Mouse (Mus musculus) hematopoietic stem cell, adult 5-6 weeks (primary cell): ENCODE data around the gene Pnpo. TPM values are rescaled to one million over a fixed set of nuclear protein-coding genes. Genes with fewer than 3 reads are reported as not detected.

Experiments used
- ATAC-seq, 2 experiments: fragments of 125-278 bp in 1 of 2; replicated peaks in 1 of 2; 2 replicates each; pipeline ENCODE4 v1.8.0; 2016 to 2017; ENCODE audit warnings: inconsistent platforms in 2 of 2, mild to moderate bottlenecking in 2 of 2, moderate number of reproducible peaks in 2 of 2, low read depth in 1 of 2, moderate TSS enrichment in 1 of 2; ENCODE audit not compliant: low FRiP score in 2 of 2, poor library complexity in 2 of 2, severe bottlenecking in 2 of 2, insufficient read depth in 1 of 2, low TSS enrichment in 1 of 2
- total RNA-seq: library from RNA; stranded (forward); fragments of 172-1452, 232-1000 nt; gene quantifications from 2 replicates; pipeline ENCODE4 v1.2.3, GENCODE M21; 2017

Gene Pnpo
- 32.5 and 32.6 TPM in 2 replicates for total RNA-seq

GRCm38 (mm10) chr11:96943746-96944304 lies at the start of gene Pnpo:
Gene Pnpo (minus strand): TSS chr11:96943986.
- ATAC-seq, result peak; percentile 95

DNA sequence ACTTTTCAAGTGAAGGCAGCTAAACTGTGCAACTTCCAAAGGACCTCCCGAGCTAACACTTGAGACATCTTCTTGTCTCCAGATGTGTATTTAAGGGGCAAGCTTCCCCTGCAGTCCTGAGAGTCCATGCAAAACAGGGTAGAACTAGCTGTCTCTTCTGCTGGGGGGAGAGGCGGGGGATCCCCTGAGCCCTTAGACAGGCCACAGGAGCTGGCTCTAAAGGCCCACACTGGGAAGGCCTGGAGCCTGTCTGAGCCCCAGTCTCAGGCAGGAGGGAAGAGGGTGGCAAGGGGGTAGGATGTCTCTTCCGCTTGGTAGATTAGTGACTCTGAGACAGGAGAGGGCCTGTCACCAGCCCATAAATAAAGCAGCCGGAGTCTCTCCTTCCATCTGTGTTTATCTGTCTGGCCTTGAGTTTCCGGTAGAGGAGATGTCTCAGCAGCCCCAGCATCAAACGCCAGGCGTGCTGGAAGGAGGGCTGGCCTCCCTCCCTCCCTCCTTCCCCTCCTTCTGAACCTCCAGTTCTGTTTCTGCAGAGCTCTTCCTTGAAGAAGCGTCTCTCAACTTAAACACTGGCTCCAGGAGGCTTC lies 49.0 kb upstream of the Pnpo start:
- ATAC-seq, result peak in 1 of 2 experiments; percentile 13; a peak in 1 of 4 replicates

GRCm38 (mm10) chr11:96991501-96991900 lies 47.7 kb upstream of the Pnpo start:
- no peak for ATAC-seq

DNA sequence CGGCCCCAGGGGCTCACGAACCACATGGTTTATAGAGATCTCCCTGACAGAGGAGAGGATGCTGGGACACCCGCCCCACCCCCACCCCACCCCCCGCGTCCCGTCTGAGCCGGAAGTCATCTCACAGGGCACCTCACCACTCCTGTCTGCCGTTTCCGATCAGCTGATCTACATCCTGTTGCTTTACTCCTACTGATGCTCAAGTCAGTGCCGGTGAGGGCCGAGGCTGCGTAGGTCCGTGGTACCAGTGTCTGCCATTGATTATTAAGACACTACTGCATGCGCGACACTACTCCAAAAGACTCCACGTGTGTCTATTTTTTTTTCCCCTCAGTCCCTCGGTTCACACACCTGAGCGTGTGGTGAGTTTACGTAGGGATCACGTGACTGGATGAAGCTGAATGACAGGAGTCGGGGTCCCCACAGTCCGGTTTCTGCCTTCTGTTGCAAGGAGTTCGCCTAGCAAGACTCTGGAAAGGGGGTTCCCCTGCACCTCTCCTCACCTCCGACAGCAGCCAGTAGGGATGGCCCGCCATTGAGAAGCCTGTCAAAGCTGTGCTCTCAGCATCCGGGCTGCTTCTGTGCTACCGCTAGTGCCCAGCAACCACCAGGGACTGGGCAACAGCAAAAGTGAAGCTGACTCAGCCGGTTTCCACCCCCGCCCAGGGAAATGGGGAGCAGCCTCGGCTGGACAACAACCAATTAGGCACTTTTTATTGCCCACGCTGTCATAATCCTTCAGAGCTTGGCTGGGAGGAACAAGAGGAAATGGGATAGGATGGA lies 44.3 kb upstream of the Pnpo start:
- ATAC-seq, result peak; percentile 72

GRCm38 (mm10) chr11:96986463-96986862 lies 42.7 kb upstream of the Pnpo start:
- ATAC-seq, result no peak

DNA sequence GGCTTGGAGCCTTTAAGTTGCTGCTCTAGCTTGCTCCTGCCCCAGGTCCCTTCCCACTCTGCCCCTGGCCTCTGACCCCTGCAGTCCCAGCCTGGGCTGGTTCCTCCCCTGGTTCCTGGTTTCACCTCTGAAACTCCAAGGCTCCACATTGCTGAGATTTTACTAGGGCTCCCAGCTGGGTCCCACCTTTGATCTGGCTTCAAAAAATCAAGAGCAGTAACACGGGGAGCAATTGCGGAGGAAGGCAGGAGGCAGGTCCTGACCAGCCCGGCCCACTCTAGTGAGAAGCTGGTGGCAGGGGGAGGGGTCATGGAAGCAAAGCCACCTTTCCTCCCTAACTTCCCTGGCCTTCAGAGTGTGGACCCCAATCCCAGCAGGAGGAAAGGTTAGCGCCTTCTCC lies 41.1 kb upstream of the Pnpo start:
- no peak for ATAC-seq

- ATAC-seq, result no peak
These were observed 39.1 kb upstream of the Pnpo start, which contains the start of gene Sp2 for GRCm38 (mm10) chr11:96982859-96983258. Gene Sp2 (minus strand): TSS chr11:96982959.

GRCm38 (mm10) chr11:96982355-96982754 lies 38.6 kb upstream of the Pnpo start:
- peak; percentile 47 to 54 for ATAC-seq

GRCm38 (mm10) chr11:96981461-96981860 lies 37.7 kb upstream of the Pnpo start:
- ATAC-seq, result no peak

DNA sequence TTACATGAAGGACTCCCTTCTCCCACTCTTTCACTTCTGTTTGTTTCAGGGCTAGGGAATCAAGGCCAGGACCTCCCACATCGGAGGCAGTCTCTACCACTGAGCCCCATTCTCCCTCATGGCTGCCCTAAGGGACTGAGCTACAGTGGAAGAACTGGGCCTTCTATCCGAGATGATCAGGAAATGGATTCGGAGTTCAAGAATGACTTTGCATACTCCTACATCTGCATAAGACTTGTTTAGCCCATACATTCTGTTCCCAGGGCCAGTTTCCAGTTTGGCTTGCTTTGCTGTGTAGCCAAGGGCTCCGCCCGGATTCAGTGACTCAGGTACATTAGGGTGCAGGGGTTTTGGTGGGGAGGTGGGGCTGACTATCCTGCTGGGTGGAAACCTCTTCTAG lies 36.2 kb upstream of the Pnpo start:
- no peak for ATAC-seq

DNA sequence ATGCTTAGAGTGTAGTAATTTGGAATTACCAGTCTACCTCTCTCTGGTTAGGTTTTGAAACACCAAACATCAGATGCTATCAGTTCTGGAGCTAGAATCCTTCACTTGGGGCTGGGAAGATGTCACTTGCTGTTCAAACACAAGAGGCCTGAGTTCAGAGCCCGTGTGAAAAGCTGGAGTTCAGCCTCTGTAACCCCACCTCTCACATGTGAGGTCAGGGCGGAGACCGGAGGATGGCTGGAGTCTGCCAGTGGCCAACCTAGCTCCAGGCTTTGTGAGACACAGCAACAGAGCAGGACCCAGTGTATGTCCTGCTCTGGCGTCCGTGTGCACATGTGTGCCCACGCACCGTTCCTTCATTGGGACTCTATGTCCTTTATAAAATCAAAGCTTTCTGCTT lies 35.5 kb upstream of the Pnpo start:
- ATAC-seq, result no peak

DNA sequence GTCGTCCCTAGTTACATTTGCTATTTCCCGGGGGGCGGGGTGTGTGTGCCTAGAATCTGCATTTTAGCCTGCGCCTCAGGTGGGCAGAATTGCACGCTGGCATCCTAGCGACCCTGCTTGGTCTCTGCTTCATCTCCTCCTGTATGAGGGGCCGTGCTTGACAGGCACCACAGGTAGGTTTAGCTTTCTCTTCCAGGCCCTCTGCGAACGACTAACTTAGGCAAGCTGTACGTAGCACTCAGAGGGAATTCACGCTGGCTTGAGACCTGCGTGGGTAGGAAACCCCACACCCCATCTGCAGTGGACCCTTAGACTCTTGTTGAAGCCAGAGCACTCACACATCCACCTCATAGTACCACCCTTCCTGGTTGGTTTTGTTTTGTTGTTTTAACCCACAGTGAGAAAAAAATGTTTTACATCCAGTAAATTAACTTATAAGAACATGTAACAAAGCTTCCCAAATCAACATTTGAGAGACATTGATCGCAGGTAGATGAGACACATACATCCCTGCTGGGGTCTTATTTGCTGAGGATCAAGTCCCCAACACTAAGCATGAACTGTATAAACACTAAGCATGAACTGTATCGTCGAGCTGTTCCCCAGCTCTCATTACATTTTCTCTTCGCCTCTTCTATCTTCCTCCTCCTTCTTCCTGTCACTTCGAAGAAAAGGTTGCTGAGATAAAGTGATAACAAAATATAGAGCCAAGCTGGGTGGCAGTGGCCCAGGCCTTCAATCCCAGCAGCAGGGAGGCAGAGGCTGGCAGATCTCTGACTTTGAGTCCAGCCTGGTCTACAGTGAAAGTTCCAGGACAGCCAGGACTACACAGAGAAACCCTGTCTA lies 34.8 kb upstream of the Pnpo start:
- no peak for ATAC-seq

GRCm38 (mm10) chr11:96977606-96978400 lies 34.0 kb upstream of the Pnpo start:
- peak; percentile 93 for ATAC-seq

- ATAC-seq, result peak in 1 of 2 experiments; percentile 6; a peak in 1 of 4 replicates
These were observed 33.3 kb upstream of the Pnpo start for GRCm38 (mm10) chr11:96976911-96977591.

DNA sequence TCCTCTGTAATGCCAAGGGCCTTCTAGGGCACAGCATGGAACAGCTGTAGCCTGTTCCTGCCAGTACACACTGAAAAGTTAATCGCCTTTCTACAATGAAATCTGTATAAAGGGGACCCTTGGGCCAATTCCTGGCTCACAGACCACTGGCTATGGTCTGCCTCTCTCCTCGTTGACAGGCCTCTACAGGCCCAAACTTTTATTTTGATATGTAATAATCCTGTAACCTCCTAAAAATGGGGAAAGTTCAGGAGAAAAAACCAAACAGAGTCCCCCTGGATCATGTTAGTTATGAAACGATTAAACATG lies 32.5 kb upstream of the Pnpo start:
- ATAC-seq, result no peak

GRCm38 (mm10) chr11:96975511-96976378 lies 32.0 kb upstream of the Pnpo start:
- no peak for ATAC-seq
